Comparison of ENCODE assay signal across 8 mouse cellular contexts in the genomic region with DNA sequence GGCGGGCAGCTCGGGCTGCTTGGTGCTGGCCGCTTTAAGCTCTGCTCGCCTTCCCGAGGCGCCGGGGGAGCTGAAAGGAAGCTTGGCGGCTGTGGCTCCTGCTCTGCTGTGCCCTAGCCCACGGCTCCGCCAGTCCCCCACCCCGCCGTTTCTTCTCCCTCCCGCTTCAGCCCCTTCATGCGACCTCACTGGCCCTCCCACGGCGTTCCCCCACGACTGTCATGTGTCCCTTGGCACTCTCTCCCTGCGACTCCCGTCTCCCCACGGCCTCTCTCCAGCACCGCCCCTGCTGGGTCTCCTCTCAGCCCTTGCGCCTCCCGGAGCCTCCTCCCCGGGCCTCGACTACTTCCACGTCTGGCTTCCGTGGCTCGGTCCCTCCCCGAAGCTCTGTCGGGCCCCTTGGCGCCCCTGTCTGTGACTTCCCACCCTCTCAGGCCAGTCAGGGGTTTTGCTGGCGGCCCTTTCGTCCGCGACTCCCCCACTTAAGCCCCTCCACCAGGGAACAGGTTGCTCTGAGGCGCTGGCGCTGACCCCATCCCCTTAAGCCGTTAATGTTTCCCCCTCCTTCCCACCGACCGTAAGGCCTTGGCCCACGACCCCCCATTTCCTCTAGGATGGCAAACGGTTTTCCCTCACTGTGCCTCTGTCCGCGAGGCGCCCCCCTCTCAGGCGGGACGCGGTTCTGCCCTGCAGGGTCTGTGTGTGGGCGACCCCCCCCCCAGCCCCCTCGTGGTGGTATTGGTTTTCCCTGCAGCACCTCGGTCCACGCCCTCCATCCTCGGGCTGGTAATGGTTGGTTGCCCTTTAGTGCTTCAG. TPM values are rescaled to one million over a fixed set of nuclear protein-coding genes. Genes with fewer than 3 reads are reported as not detected.
DNase-seq lines count a peak whose midpoint lies in the region; ATAC-seq and TF ChIP-seq lines count a peak whose summit lies in the region.

No protein-coding gene starts in this region.

- H3K27ac ChIP-seq in kidney, adult 2 months (ENCODE audit: insufficient read depth, low read depth, low read length) = no peak overlapping the region
- peak overlapping the region; percentile 86 for H3K27ac ChIP-seq in forebrain, embryonic 10.5 days
- peak overlapping the region; percentile 48; the same call in 1 of the 2 replicates for H3K27ac ChIP-seq in hindbrain, embryonic 13.5 days
- peak overlapping the region; percentile 65 for H3K27ac ChIP-seq in liver, embryonic 15.5 days (replicated peaks)
- no peak overlapping the region for H3K27ac ChIP-seq in neural tube, embryonic 11.5 days (ENCODE audit: low read depth, low read length)

- DNase-seq in kidney, adult 2 months = peak; percentile 2
- DNase-seq in kidney, adult 18-20 months = no peak
- peak; percentile 26 to 38 for DNase-seq in adrenal gland, postnatal 36 days
- DNase-seq in forebrain, embryonic 10.5 days (ENCODE audit: extremely low spot score, low spot score) = peak; percentile 13
- peak; percentile 36 for DNase-seq in neural tube, embryonic 11.5 days (ENCODE audit: low spot score)
- DNase-seq in thymus, adult 18-20 months = peak; percentile 16 to 26

- 2% methylated on average over 44 of the region's 53 CpGs for WGBS in kidney, adult 2 months
- WGBS in forebrain, embryonic 10.5 days = 16% methylated on average over 52 of the region's 53 CpGs
- 18% methylated on average over 40 of the region's 53 CpGs for WGBS in hindbrain, embryonic 13.5 days
- 17% methylated on average over 44 of the region's 53 CpGs for whole genome bisulfite sequencing in liver, embryonic 15.5 days (ENCODE audit: insufficient replicate concordance)
- 18% methylated on average over 36 of the region's 53 CpGs for WGBS in neural tube, embryonic 11.5 days

- TF ChIP-seq POLR2A in kidney, adult 2 months (IDR thresholded peaks at IDR 0.05; ENCODE audit: low read depth, low read length) = no peak

- no peaks in the 10 kb centered on the region for H3K27me3 ChIP-seq in kidney, adult 2 months (replicated peaks; ENCODE audit: control insufficient read depth, insufficient read depth, low read length)
- peaks cover 6% of the 10 kb centered on the region; the same call in 1 of the 2 replicates for H3K27me3 ChIP-seq in forebrain, embryonic 10.5 days (ENCODE audit: poor library complexity, severe bottlenecking)
- H3K27me3 ChIP-seq in hindbrain, embryonic 13.5 days = no peaks in the 10 kb centered on the region
- H3K27me3 ChIP-seq in liver, embryonic 15.5 days = no peaks in the 10 kb centered on the region
- H3K27me3 ChIP-seq in neural tube, embryonic 11.5 days (ENCODE audit: control insufficient read depth, insufficient read depth, low read length) = no peaks in the 10 kb centered on the region

- no peak for TF ChIP-seq CTCF in kidney, adult 2 months (conservative IDR thresholded peaks at IDR 0.05; ENCODE audit: insufficient read depth, insufficient read length, low read depth, low read length)

- H3K9ac ChIP-seq in hindbrain, embryonic 13.5 days = peak overlapping the region; percentile 73
- peak overlapping the region; percentile 65 for H3K9ac ChIP-seq in liver, embryonic 15.5 days
- H3K9ac ChIP-seq in neural tube, embryonic 11.5 days (ENCODE audit: low read length) = peak overlapping the region; percentile 58

- H3K9me3 ChIP-seq in forebrain, embryonic 10.5 days = no peaks in the 10 kb centered on the region
- no peaks in the 10 kb centered on the region for H3K9me3 ChIP-seq in hindbrain, embryonic 13.5 days
- no peaks in the 10 kb centered on the region for H3K9me3 ChIP-seq in liver, embryonic 15.5 days (replicated peaks)
- H3K9me3 ChIP-seq in neural tube, embryonic 11.5 days (ENCODE audit: control insufficient read depth, low read length) = no peaks in the 10 kb centered on the region

- no peaks in the 10 kb centered on the region for H3K4me1 ChIP-seq in kidney, adult 2 months (ENCODE audit: control insufficient read depth, insufficient read depth, low read length)
- H3K4me1 ChIP-seq in forebrain, embryonic 10.5 days = peaks cover 9% of the 10 kb centered on the region
- H3K4me1 ChIP-seq in hindbrain, embryonic 13.5 days (replicated peaks) = peaks cover 6% of the 10 kb centered on the region; the same call in 1 of the 2 replicates
- no peaks in the 10 kb centered on the region; the same call in 1 of the 2 replicates for H3K4me1 ChIP-seq in liver, embryonic 15.5 days (replicated peaks)
- no peaks in the 10 kb centered on the region for H3K4me1 ChIP-seq in neural tube, embryonic 11.5 days (ENCODE audit: control insufficient read depth, insufficient read depth, low read length)

- H3K4me3 ChIP-seq in kidney, adult 2 months (ENCODE audit: insufficient read depth, low read depth, low read length) = peak overlapping the region; percentile 58
- peak overlapping the region; percentile 72 for H3K4me3 ChIP-seq in forebrain, embryonic 10.5 days
- peak overlapping the region; percentile 57 for H3K4me3 ChIP-seq in hindbrain, embryonic 13.5 days
- H3K4me3 ChIP-seq in liver, embryonic 15.5 days (replicated peaks) = peak overlapping the region; percentile 70
- peak overlapping the region; percentile 57 for H3K4me3 ChIP-seq in neural tube, embryonic 11.5 days (ENCODE audit: low read depth, low read length)

- peak overlapping the region; percentile 81 for H3K4me2 ChIP-seq in hindbrain, embryonic 13.5 days
- peak overlapping the region; percentile 81 for H3K4me2 ChIP-seq in liver, embryonic 15.5 days
- peak overlapping the region; percentile 79 for H3K4me2 ChIP-seq in neural tube, embryonic 11.5 days (ENCODE audit: low read depth)

- no peaks in the 10 kb centered on the region for H3K36me3 ChIP-seq in kidney, adult 2 months (ENCODE audit: control insufficient read depth, insufficient read depth, low read length)
- H3K36me3 ChIP-seq in forebrain, embryonic 10.5 days (replicated peaks) = no peaks in the 10 kb centered on the region
- no peaks in the 10 kb centered on the region for H3K36me3 ChIP-seq in hindbrain, embryonic 13.5 days
- H3K36me3 ChIP-seq in liver, embryonic 15.5 days (replicated peaks) = no peaks in the 10 kb centered on the region
- H3K36me3 ChIP-seq in neural tube, embryonic 11.5 days (ENCODE audit: control insufficient read depth, insufficient read depth, low read length) = no peaks in the 10 kb centered on the region

- ATAC-seq in hindbrain, embryonic 13.5 days (ENCODE audit: low FRiP score) = peak; percentile 86
- peak; percentile 83 for ATAC-seq in liver, embryonic 15.5 days (ENCODE audit: insufficient read depth)
- ATAC-seq in neural tube, embryonic 11.5 days (ENCODE audit: insufficient read depth, low FRiP score, low TSS enrichment) = peak; percentile 74

RNA-seq across cellular contexts. Expression of gene Alg13, which starts 0.8 kb away (rescaled TPM):
- polyA plus RNA-seq in kidney, adult 2 months (2012; rRNA removed) = 3.7 and 5.3 TPM in 2 replicates
- 10 to 100 TPM; 10.3 to 12.2 TPM for total RNA-seq in adrenal gland, postnatal 36 days (2021)
- 26.1 and 27.3 TPM in 2 replicates for polyA plus RNA-seq in forebrain, embryonic 10.5 days (2016; fragmentation: Nextera tagmentation; extraction: Ambion mirVana)
- 10.7 and 13.4 TPM in 2 replicates for polyA plus RNA-seq in hindbrain, embryonic 13.5 days (2015; fragmentation: Nextera tagmentation; extraction: Ambion mirVana)
- 6.9 and 7.9 TPM in 2 replicates for polyA plus RNA-seq in liver, embryonic 15.5 days (2015; fragmentation: Nextera tagmentation; extraction: Ambion mirVana)
- 26.2 and 28.0 TPM in 2 replicates for polyA plus RNA-seq in neural tube, embryonic 11.5 days (2014; fragmentation: Nextera tagmentation; extraction: Ambion mirVana)

Comparison
In these comparisons a context has a peak if more than half of its experiments do, and no peak if none do; other contexts are left out.
1. H3K27ac ChIP-seq: peak in forebrain, embryonic 10.5 days (single experiment), hindbrain, embryonic 13.5 days (single experiment) and liver, embryonic 15.5 days (single experiment); none in kidney, adult 2 months (single experiment) and neural tube, embryonic 11.5 days (single experiment).
2. Peak in every context shown above with its lines, with median percentiles within 50 percentile points of each other: H3K4me3 ChIP-seq, ATAC-seq, H3K4me2 ChIP-seq and H3K9ac ChIP-seq.